Mouse (Mus musculus): Measurements from ENCODE around the gene Lrmda.

GRCm38 (mm10) chr14:22577411-22578037, 558.0 kb downstream of the Lrmda start:
- TF ChIP-seq POLR2A (IDR thresholded peaks at IDR 0.05; ENCODE audit: extremely low read depth, insufficient read depth, low read length) (no peak), CTCF (IDR thresholded peaks at IDR 0.05; ENCODE audit: extremely low read depth, insufficient read depth, low read length) (no peak)
